Mouse (Mus musculus): ENCODE data around the gene Fam160a2. TPM values are rescaled to one million over a fixed set of nuclear protein-coding genes. Genes with fewer than 3 reads are reported as not detected.
"Not testable (repeated sequence)": the region's sequence is repeated elsewhere in the genome, so short reads cannot be mapped to it uniquely, and the experiment has no call there.

Fam160a2 gene
- polyA plus RNA-seq, 1 experiment from 2014 or later = 24.7 TPM

DNA sequence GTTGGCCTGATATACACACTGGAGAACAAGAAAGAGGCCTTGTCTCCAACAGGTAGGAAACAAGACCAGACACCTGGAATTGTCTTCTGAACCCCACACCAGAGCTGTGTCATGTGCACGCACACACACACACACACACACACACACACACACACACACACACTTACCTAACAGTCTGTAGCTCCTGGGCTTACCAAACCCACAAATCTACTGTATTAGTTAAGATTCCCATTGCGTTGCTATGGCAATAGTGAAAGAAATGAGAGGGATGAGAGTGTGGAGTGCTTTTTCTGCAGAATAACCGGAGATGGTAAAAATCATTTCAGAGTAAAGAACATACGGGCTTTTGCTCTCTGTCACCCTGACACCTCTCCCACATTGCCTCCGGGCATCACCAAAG is 18.3 kb upstream of the Fam160a2 start:
- no peak for ATAC-seq (replicated peaks; ENCODE audit: insufficient number of reproducible peaks, insufficient read depth, low FRiP score, low read depth)

DNA sequence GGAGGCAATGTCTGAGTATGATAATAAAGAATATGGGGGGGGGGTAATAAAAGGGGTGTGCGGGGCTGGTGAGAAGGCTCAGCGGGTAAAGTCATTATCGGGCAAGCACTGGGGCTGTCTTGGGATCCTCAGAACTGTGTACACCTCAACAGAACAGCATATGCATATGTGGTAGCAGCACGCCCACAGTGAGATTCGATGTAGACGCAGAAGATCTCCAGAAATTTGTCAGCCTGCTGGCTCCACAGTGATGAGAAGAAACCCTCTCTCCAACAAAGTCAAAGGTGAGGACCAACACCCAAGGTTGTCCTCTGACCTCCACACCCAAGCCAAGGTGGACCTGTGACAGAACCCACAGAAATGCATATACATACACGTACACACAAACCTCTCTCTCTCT is 16.7 kb upstream of the Fam160a2 start:
- Histone ChIP-seq H3K36me3 (no peaks in the 10 kb centered on the region), H3K27ac (no peak overlapping the region), H3K4me2 (no peak overlapping the region), H3K9me3 (replicated peaks) (no peaks in the 10 kb centered on the region), H3K9ac (no peak overlapping the region), H3K4me1 (replicated peaks) (no peaks in the 10 kb centered on the region), H3K27me3 (no peaks in the 10 kb centered on the region), H3K4me3 (no peak overlapping the region)
- ATAC-seq (replicated peaks; ENCODE audit: insufficient number of reproducible peaks, insufficient read depth, low FRiP score, low read depth) = no peak
- WGBS = 86% methylated on average over 7 of the region's 7 CpGs

More for the DNA sequence above, 18.3 kb upstream of the Fam160a2 start:
- Histone ChIP-seq H3K4me2 (no peak overlapping the region), H3K9me3 (replicated peaks) (no peaks in the 10 kb centered on the region), H3K4me1 (replicated peaks) (no peaks in the 10 kb centered on the region), H3K36me3 (no peaks in the 10 kb centered on the region), H3K4me3 (no peak overlapping the region), H3K27ac (no peak overlapping the region), H3K9ac (no peak overlapping the region), H3K27me3 (no peaks in the 10 kb centered on the region)
- 76% methylated on average over 5 of the region's 5 CpGs for WGBS

DNA sequence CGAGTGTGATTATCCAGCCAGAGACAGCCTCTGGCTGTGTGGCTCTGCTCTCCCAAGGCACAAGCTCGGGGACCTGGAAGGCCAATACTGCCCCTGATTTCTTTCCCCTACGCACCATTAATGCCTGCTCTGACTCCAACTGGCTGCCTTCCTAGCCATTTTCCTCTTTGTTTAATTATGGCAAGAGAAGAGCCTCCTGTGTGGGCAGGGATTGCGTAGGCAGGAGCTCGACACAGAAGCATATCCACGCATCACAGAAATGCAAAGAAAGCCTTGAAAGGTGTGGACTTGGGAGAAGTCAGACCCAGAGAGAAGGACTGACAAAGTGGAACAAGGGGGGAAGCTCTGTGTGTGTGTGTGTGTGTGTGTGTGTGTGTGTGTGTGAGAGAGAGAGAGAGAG is 14.5 kb upstream of the Fam160a2 start:
- no peak overlapping the region for H3K4me3 ChIP-seq
- no peaks in the 10 kb centered on the region for H3K9me3 ChIP-seq (replicated peaks)
- no peaks in the 10 kb centered on the region for H3K36me3 ChIP-seq
- ATAC-seq (replicated peaks; ENCODE audit: insufficient number of reproducible peaks, insufficient read depth, low FRiP score, low read depth) = no peak
- no peaks in the 10 kb centered on the region for H3K27me3 ChIP-seq
- no peak overlapping the region for H3K27ac ChIP-seq
- H3K9ac ChIP-seq = no peak overlapping the region
- WGBS = 61% methylated on average over 6 of the region's 6 CpGs
- H3K4me2 ChIP-seq = no peak overlapping the region
- no peaks in the 10 kb centered on the region for H3K4me1 ChIP-seq (replicated peaks)

DNA sequence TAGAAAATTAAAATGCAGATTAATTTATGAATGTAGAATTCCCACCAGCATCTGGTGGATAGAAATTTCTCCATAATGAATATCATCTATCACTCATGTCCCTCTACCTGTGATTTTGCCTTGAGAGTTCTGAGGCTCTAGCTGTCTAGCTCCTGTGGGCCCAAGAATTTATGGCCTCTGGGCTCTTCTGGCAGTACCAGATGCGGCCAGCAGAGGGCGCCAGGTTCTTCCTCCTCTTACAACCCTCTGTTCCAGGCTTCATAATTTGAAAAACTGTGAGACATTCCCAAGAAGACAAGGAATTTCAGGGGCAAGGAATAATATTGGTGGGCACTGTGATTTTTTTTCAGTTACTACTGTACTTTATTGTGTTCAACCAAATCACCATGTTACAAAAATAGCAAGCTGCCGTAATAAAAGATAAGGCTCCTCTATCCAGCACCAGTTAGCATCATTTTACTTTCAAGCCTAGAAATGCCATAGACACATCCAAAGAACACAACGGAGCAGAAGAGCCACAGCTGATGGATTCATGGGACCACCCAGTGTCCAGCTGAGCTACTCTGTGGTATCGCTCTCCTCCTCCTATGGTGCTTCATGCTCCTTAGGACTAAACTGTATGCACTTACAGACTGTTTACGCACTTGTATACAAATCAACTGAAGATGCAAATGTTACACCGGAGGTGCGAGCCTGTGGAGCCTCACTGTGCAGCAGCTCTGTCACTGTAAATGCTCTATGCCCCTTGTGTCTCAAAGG is 12.2 kb upstream of the Fam160a2 start:
- WGBS = 47% methylated on average over 8 of the region's 8 CpGs
- not testable (repeated sequence) for H3K27ac ChIP-seq; H3K27me3 ChIP-seq; H3K4me2 ChIP-seq; H3K4me1 ChIP-seq (replicated peaks); ATAC-seq (replicated peaks; ENCODE audit: insufficient number of reproducible peaks, insufficient read depth, low FRiP score, low read depth); H3K4me3 ChIP-seq; H3K9ac ChIP-seq; H3K9me3 ChIP-seq (replicated peaks); H3K36me3 ChIP-seq

DNA sequence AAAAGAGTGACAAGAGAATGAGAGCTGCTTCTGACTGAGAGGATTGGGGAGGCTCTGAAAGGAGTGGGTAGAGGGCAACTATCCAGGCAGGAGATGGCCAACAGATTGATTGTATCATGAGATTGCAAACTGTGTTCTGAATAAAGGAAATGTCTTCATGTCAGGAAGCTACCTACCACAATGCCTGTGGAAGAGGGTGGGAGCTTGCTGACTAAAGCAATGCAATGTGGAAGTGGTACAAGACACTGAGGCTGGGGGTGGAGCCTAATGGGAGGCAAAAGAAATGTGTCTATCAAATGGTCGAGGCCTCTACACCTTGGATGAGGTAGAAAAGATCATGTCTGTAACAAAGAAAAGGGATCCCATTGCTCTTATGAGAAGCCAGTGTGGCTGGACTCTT is 6.5 kb upstream of the Fam160a2 start:
- Histone ChIP-seq H3K4me1 (replicated peaks) (no peaks in the 10 kb centered on the region), H3K27me3 (no peaks in the 10 kb centered on the region), H3K9me3 (replicated peaks) (no peaks in the 10 kb centered on the region), H3K9ac (no peak overlapping the region), H3K27ac (no peak overlapping the region), H3K4me2 (no peak overlapping the region), H3K36me3 (no peaks in the 10 kb centered on the region), H3K4me3 (no peak overlapping the region)
- ATAC-seq (replicated peaks; ENCODE audit: insufficient number of reproducible peaks, insufficient read depth, low FRiP score, low read depth) = no peak
- 73% methylated on average over 1 of the region's 1 CpGs for WGBS

DNA sequence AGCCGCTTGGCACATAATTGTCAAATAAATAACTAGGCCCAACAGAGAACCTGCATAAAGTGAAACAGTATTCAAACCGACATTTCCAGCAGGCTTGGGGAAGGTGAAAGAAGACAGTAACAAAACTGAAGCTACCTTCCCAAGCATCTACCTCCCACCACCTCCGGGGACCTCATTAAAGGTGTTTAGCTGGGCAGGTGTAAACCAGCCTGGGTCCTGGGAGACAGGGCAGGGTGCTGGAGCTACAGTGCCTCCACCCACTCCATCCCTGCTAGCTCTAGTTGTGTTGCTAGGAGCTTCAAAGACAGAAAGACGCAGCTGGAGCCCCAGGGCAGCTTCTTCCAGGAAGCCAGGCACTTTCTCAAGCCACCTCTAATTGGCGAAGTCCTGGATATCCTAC is 4.4 kb upstream of the Fam160a2 start, which contains the start of gene Cnga4:
Cnga4 (plus strand) TSS at position 301 of the 400 bp plus-strand sequence.
- 62% methylated on average over 5 of the region's 5 CpGs for WGBS
- H3K27ac ChIP-seq = no peak within 1 kb of the TSS
- no peak for ATAC-seq (replicated peaks; ENCODE audit: insufficient number of reproducible peaks, insufficient read depth, low FRiP score, low read depth)
- H3K4me3 ChIP-seq = no peak within 1 kb of the TSS
- no peaks in the 10 kb centered on the region for H3K36me3 ChIP-seq
- no peaks in the 10 kb centered on the region for H3K9me3 ChIP-seq (replicated peaks)
- no peak within 1 kb of the TSS for H3K9ac ChIP-seq
- no peak within 1 kb of the TSS for H3K4me2 ChIP-seq
- H3K4me1 ChIP-seq (replicated peaks) = peaks cover 7% of the 10 kb centered on the region
- H3K27me3 ChIP-seq = no peaks in the 10 kb centered on the region

DNA sequence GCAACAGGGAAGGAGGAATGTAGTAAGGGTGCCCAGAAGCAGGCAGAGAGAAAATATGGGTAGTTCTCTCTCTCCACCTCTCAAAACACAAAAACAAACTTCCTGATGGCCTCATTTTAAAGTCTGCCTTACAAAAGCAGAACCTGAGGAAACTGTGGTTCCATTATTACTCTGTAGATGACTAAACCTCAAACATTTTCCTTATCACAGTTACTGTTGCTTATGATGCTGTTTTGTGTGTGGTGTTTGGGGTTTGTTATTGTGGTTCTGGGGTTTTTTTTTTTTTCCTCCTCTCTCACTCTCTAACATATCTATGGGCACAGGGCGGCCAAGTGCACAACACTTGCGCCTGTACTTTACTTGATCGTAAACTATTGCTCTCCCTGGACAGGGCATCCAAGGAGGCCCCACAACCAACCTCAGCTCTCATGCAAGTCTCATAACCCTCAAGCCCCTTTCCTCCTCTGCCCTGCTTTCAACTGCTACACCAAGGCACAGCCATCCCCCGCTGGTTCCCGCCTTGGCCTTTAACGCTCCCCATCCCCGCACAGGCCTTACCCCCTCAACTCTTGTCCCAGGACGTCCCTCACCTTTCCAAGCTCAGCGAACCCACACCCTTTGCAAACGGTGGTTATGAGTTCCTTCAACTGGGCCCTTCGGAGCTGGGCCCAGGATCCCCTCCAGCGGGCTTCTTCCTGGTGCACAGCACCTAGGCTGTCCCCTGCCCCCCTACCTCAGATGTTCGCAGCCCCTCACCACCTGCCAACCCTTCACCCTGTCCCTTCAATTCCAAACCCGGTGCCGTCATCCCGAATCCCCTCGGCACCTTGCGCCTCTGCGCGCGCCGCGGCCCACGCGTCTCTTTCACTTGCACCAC is 558 bp downstream of the Fam160a2 start:
- ATAC-seq (replicated peaks; ENCODE audit: insufficient number of reproducible peaks, insufficient read depth, low FRiP score, low read depth) = peak; percentile 2; the same call in 1 of the 2 replicates
- WGBS = 2% methylated on average over 25 of the region's 25 CpGs
- H3K27me3 ChIP-seq = no peaks in the 10 kb centered on the region

DNA sequence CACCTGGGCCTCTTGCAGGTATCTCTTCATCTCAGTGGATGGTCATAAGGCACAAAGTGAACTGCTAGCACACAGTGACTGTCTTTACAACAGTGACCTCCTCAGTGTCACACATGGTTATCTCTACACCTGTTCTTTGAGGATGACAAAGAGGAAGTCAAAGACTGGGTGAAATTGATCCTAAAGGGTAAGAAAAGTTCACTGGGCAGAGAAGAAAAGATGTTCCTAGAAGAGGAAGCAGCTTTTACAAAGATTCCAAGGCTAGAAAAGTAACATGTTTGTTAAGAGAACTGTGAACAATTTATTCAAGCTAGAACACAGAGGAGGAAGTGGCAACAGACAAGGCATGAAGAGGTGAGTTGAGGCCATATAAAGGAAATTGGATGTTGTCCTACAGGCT is 3.7 kb downstream of the Fam160a2 start:
- Histone ChIP-seq H3K27ac (no peak overlapping the region), H3K4me2 (no peak overlapping the region), H3K36me3 (no peaks in the 10 kb centered on the region; the same call in 1 of the 2 replicates), H3K4me3 (no peak overlapping the region), H3K4me1 (replicated peaks) (peaks cover 18% of the 10 kb centered on the region), H3K9me3 (replicated peaks) (no peaks in the 10 kb centered on the region), H3K9ac (no peak overlapping the region), H3K27me3 (no peaks in the 10 kb centered on the region)
- ATAC-seq (replicated peaks; ENCODE audit: insufficient number of reproducible peaks, insufficient read depth, low FRiP score, low read depth) = no peak

More for the DNA sequence above, 558 bp downstream of the Fam160a2 start:
- peak overlapping the region; percentile 86 for H3K4me3 ChIP-seq
- peaks cover 18% of the 10 kb centered on the region for H3K4me1 ChIP-seq (replicated peaks)
- peak overlapping the region; percentile 81 for H3K9ac ChIP-seq
- H3K36me3 ChIP-seq = no peaks in the 10 kb centered on the region; the same call in 1 of the 2 replicates
- peak overlapping the region; percentile 78 for H3K27ac ChIP-seq
- no peaks in the 10 kb centered on the region for H3K9me3 ChIP-seq (replicated peaks)
- peak overlapping the region; percentile 87 for H3K4me2 ChIP-seq

DNA sequence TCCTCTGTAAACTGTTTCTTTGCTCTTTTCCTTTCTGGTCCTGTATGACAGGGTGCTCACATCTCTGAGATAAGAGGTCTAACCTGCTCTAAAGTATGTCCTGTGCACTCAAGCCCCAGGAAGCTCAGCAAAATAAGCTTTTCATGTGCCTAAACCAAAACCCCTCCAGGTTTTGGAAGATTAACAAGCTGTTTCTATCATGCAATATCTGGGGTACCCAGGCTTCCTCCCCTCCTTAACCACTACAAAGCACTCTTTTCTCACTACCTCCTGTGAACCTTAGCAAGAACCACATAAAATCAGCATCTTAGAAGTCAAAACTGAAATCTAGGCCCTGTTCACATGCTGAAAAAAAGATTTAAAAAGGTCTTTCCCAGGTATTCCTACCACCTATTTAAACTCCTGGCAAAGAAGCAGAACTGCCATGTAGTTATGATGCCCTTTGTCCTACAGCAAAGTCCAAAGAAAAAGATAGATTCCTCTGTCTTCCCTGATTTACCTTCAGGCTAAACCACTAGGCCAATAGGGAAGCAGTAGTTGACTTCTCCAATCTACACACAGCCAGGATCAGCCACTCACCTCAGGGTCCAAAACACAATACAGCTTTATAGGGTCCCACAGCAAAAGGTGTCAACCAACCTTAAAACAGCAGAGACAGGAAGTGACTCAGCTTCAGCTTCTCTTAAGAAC is 4.6 kb downstream of the Fam160a2 start:
- H3K4me3 ChIP-seq = no peak overlapping the region
- H3K27me3 ChIP-seq = no peaks in the 10 kb centered on the region
- H3K9ac ChIP-seq = no peak overlapping the region
- no peak overlapping the region for H3K27ac ChIP-seq
- peaks cover 12% of the 10 kb centered on the region for H3K4me1 ChIP-seq (replicated peaks)
- no peak overlapping the region for H3K4me2 ChIP-seq
- H3K9me3 ChIP-seq (replicated peaks) = no peaks in the 10 kb centered on the region
- ATAC-seq (replicated peaks; ENCODE audit: insufficient number of reproducible peaks, insufficient read depth, low FRiP score, low read depth) = no peak
- no peaks in the 10 kb centered on the region; the same call in 1 of the 2 replicates for H3K36me3 ChIP-seq

DNA sequence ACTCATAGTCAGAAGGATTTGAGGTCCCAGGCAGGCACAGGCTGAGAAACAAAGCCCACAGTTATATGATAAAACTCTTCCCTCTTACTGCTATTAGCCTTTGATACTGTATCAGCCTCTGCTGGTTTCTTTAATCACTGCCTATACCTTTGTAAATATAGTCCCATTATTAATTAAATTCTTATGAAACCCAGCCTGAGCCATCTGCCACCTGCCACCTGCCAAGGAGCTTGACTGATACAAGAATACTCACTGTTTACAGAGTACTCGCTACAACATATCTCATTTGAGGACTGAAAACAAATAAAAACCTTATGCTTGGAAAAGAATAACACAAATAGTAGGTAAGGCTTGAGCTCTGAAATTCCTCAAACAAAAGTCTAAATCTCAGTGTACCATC is 5.2 kb downstream of the Fam160a2 start:
- Histone ChIP-seq H3K36me3 (peaks cover 6% of the 10 kb centered on the region), H3K9me3 (replicated peaks) (no peaks in the 10 kb centered on the region), H3K4me2 (no peak overlapping the region), H3K27ac (no peak overlapping the region), H3K9ac (no peak overlapping the region), H3K4me3 (no peak overlapping the region), H3K27me3 (no peaks in the 10 kb centered on the region), H3K4me1 (replicated peaks) (peaks cover 12% of the 10 kb centered on the region)
- ATAC-seq (replicated peaks; ENCODE audit: insufficient number of reproducible peaks, insufficient read depth, low FRiP score, low read depth) = no peak
- 89% methylated on average over 1 of the region's 1 CpGs for WGBS

DNA sequence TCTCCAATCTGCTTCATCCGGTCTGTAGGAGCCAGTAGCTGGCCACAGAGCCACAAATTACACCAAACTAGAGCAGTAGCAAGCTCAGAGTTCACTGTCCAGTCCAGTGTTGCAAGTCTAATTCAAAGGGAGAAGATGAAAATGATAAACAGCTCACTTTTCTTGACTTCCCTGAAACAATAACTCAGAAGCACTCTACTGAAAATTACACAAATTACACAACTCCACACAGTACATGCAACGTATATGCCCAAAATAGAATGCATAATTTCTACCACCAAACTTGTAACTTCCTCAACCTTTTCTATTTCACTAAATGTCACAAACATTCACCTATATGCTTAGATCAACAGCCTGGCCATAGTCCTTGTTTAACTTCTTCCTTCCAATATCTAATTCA is 9.6 kb downstream of the Fam160a2 start:
- 88% methylated on average over 2 of the region's 2 CpGs for WGBS
- Histone ChIP-seq H3K27me3 (no peaks in the 10 kb centered on the region), H3K4me2 (no peak overlapping the region), H3K4me3 (no peak overlapping the region), H3K9me3 (replicated peaks) (no peaks in the 10 kb centered on the region), H3K27ac (no peak overlapping the region), H3K36me3 (peaks cover 41% of the 10 kb centered on the region), H3K9ac (no peak overlapping the region), H3K4me1 (replicated peaks) (no peaks in the 10 kb centered on the region)
- ATAC-seq (replicated peaks; ENCODE audit: insufficient number of reproducible peaks, insufficient read depth, low FRiP score, low read depth) = no peak

All from heart, embryonic 15.5 days (tissue).